Mouse (Mus musculus) cerebellum, adult 8-10 months (tissue): ENCODE measurements around the gene Pagr1b.

Source experiments
- DNase-seq: peaks from one replicate; pipeline ENCODE4 v3.0.0; 2022

The Pagr1b gene

DNA sequence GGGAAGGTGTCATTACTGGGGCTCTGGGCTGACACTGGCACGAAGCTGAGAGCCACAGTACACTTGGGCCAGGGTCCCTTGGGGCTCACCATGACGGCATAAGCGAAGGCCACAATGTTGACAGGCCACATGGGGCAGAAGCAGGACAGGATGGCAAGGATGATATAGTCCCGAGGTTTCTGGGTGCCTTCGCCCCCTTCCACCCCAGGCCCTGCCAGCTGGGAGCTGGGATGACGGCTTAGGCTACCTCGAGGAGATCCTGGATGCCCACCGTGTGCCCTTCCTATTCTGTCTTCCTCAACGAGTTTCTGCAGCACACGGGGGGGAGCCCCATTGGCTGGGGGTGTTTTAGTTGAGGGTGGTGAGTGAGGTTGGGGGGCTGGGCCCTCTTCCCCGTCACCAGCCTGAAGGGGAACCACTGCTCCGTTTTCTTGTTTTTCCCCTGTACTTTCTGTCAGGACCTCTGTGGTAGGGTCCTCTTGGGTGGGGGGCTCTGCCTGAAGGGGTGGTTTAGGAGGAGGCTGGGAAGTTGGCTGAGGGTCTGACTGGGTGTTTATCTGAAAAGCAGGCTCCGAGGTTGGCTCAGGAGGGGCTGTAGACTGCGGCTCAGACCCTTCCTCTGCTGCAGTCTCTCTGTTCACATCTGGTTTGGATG lies 3.1 kb upstream of the Pagr1b start:
- DNase-seq, result peak; percentile 47

DNA sequence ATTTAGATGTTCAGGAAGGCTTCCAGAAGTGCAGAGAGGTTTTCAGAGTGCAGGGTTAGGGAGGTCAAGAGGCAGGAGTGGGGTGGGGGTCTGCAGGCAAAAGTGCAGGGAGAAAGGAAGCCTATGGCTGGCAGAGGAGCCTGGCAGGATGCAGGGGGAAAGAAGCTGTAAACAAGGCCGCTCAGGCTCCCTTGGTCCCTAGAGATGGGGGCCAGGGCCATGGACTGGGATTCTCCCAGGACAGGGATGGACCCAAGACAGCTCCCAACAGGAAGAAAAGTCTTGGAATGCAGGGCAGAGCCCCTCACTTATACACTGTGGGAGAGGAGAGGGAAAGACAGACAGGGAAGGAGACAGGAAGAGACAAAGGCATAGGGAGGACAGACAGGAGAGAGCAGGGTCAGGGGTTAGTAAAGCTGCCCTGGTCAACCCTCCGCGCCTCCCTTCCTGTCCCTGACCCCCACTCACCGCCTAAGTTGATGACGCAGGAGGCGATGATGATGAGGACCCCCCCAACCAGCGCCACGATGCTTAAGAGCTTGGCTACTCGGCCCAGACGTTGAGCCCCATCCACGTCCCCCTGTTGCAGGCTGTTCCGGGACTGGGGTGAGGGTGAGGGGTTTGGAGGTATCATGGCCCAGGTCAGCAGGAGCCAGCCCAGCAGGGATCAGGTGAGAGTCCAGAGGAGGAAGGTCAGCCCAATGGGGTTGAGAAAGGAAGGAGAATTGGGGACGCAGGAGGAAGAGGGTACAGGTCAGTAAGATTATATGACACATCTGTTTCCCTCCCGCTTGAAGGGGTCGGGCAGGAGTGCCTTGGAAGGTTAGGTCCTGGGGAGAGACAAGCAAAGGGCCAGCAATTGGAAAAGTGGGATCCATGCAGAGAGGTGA lies 2.4 kb upstream of the Pagr1b start:
- peak; percentile 52 for DNase-seq

DNA sequence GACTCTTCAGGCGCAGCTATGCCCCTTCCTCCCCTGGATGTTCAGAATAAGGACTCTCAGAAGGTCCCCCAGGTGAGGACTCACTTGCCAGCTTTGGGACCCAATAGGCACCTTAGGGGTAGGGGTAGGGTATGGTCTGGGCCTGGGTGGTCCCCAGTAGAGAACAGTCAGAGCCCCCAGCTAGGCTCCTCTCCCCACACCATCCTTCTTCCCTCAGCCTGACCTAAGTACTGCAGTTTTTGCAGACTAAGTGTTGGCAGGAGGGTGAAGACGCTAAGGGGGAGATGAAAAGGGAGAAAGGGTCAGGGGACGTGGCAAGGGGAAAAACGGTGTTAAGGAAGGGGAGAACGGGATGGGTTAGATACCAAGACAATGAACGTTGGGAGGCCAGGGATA lies 1.7 kb upstream of the Pagr1b start:
- no peak for DNase-seq

DNA sequence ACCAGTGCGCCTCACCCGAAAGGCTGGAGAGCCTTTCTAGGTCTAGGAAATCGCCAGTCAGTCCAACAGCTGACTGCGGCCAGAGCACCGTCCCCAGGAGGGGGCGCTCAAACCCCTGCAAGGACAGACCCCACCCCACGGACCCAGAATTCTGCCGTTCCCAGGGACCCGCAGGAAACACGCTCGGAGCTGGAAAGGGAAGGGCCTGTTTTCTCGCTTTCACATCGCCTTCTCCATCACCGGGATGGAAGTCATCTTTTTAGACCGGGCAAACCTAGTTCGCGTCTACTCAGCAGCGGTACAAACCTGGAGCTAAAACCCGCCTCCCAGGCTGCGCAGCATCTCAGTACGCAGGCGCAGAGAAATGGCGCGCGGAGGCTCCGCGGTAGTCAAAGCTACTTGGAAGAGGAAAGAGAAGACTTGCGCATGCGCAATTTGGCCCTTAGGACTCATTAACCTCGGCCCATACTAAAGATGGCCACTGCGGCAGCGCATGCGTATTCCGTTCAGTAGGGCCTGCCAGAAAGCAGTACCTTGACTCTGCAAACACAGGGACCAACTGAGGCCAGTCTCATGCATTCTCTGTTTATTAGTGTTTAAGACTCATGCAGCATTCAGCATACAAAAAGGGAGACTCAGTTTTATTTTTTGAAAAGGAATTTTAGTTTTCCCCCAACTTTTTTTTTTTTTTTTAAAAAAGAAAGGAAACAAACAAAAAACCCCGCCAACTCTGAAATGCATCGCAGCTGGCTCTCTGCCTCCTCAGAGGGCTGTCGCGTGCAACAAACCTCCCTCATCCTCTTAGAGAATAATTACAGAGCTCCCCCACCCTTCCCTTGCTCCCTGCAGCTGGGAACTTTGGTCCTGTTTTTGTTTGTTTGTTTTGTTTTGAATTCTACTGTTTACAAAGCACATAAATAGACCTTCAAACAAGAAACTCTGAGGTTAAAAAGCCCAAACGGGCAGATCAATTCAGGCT lies 976 bp upstream of the Pagr1b start, which contains the start of gene Pagr1a:
Pagr1a (minus strand) TSS at position 382 of the 979 bp plus-strand sequence.
- peak; percentile 97 for DNase-seq

DNA sequence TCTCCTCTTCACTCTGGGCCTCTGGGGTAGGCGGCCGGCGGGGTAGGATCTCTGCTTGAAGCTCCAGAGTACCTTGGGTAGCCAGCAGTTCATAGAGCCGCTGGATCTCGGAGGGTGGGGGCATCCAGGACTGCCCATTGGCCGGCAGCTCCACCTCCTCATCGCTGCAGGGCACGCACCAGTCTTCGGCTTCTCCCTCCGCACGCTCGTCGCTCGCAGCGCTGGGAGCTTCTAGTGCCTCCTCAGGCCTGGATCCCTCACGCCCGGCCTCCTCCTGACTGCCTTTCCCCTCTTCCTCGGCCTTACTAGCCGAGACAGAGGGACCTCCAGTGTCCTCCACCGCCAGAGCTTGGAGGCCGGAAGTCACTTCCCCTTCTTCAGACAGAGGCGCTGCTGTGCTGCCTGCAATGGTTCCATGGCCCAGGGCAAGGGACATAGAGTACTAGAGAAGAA lies 228 bp upstream of the Pagr1b start:
- peak; percentile 71 for DNase-seq

DNA sequence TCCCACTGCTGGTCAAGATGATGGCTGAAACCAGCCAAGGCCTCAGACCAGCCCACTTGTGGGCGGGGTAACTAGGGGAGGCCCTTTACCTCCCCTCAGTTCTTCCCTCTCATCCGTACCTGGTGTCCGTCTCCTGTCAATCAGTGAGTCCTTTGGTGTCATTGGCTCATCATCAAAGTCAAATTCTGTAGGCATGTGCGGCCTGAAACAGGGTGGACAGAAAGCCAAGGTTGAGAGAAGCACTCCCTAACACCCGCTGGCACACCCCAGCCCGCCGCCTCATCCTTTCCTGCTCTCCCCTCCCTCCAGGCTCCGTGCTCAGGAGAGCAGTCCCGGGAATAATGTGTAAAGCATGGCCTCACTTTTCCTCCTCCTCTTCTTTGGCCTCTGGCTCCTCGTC lies 203 bp downstream of the Pagr1b start:
- DNase-seq, result peak; percentile 61

DNA sequence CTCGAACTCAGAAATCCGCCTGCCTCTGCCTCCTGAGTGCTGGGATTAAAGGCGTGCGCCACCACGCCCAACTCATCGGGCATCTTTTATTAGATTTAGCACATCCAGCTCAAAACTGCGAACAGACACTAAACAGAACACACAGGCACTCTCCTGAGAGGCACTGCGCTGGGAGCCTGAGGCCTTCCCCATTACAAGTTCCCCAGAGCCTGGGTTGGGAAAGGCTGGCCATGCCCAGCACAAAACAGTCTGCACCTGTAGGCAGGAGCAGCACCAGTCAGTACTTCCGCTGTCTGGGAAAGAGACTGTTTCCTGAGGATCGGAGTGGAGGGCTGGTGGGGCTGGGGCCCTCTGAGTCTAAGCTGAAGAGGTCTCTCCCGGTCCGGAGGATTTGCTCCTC lies 1.3 kb downstream of the Pagr1b start:
- DNase-seq, result no peak

DNA sequence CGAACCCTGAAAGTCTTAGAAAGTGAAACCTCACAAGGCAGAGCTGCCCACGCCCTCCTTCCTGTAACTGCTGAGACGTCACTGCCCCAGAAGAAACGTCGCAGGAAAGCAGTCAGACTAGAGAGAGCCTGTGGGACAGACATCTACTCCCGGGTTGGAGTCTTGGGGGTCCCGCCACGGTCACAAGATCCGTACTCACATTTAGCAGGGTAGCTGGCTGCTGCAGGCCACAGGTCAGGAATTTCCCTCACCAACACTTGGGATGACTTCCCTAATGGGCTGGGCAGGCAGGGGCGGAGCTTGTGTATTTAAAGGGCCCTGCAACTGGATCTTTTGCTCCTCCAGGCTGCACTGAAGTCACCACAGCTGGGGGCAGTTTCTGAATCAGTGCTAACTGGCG lies 2.0 kb downstream of the Pagr1b start, which contains the start of gene Mvp:
Mvp (minus strand) TSS at position 302 of the 400 bp plus-strand sequence.
- DNase-seq, result peak; percentile 66

DNA sequence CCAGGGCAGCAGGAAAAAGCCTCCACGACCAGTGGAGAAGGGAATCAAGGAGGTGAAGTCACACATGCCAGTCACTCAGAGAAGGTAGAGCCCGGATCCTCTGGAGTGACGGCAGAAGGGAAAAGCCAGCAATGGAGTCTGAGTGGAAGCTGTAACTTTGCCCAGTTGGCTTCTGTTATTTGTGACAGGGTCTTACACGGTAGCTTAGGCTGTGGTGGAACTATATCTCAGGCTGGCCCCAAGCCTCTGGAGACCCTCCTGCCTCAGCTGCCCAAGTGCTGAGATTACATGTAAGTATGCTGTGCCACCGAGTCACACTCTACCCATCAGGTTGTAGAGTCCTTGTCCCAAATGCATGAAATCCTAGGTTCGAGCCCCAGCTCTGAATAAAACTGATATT lies 2.9 kb downstream of the Pagr1b start:
- no peak for DNase-seq

DNA sequence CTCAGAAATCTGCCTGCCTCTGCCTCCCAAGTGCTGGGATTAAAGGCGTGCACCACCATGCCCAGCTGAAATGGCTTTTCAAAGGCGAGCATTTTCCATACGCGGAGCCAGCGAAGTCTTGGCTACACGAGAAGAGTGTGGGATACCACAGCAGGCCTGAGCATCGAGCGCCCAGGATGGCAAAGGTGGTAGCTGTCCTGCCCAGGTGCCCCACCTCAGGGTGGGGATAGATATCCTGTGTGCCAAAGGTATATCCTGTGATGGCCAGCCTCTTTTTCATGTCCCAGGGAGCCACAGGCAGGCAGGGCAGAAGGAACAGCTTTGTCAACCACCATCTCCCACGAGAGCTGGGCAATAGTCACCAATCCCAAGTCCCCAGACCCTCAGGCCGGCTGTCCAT lies 3.4 kb downstream of the Pagr1b start:
- DNase-seq, result no peak

DNA sequence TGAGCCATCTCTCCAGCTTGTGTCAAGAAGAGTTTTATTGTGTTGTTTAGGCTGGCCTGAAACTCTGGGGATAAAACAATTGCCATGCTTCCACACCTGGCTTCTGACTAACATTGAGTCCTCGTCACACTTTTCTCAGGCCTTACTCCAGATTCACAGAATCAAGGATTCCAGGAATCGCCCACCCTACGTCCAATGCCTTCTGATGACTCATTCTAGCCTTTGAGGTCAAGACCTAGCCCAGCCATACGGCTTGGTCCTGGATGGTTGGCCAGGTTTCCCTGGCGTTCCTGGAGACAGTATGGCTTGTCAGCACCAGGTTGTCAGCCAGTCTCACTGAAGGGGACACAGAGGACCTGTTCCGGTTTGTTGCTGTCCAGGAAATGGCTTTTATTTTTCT lies 3.9 kb downstream of the Pagr1b start:
- DNase-seq, result no peak

DNA sequence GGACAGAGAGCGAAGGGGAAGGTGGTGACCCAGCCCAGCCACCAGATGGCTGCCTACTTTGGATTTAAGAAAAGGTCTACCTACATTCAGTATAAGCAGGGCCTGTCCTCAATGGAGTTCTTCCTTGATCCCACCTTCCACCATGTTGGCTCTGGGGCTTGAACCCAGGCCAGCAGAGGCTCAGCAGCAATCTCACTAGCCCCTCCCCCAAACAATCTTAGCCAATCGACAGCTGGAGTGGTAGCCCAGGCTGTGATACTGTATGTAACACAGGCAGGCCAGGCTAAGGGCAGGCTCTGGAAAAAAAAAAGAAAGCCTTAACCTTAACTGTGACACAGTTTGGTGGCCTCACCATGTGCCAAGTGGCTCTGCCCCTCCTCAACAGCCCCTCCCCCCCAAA lies 4.6 kb downstream of the Pagr1b start:
- no peak for DNase-seq

DNA sequence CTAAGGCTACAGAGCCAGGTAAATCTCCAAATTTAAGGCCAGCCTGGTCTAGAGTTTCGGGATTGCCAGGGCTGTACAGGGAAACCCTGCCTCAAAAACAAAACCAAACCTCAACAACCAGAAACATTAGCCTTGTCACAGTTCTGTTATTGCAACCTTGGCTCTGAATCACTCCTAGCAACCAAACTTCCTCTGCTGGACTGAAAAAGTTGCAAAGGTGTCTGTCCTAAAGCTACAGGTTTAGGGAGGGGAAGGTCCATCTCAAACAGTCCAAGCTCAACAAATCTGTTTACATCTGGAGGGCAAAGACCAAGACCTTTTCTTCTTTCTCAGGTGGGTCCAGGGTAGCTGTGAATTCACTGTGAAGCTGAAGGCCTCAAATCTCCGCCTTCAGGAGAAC lies 5.2 kb downstream of the Pagr1b start:
- no peak for DNase-seq

DNA sequence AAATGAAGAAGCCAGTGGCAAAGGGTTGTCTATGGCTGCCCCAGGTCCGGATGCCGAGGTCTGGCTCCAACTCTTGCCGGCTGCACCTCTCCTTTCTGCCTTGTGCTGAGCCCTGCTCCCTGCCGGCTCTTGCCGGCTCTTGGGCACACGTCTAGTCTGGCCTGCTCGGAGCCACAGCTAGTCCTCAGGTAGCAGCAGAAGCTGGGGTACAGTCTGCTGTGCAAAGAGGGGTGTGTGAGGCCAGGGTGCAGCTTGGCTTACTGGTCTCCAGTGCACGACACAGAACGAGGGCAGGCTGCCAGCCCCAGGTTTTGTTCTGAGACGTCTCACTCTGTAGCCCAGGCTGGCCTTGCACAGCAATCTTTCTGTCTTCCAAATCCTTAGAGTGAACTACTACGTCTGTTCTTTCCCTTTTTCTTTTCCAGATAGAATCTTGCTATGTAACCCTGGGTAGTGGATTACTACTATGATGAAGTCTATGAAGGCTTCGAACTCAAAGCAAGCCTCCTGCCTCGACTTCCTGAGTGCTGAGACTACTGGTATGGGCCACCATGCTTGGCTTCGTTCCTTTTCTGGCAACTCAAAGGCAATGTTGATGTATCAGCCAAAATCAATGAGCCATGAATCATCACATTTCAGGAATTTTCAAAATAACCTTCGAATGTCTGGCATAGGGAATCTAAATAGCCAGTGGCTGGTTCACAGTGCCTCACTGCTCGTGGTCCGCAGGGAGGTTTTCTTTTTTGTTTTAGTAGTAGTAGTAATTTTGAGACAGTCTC lies 6.8 kb downstream of the Pagr1b start:
- DNase-seq, result peak; percentile 68

DNA sequence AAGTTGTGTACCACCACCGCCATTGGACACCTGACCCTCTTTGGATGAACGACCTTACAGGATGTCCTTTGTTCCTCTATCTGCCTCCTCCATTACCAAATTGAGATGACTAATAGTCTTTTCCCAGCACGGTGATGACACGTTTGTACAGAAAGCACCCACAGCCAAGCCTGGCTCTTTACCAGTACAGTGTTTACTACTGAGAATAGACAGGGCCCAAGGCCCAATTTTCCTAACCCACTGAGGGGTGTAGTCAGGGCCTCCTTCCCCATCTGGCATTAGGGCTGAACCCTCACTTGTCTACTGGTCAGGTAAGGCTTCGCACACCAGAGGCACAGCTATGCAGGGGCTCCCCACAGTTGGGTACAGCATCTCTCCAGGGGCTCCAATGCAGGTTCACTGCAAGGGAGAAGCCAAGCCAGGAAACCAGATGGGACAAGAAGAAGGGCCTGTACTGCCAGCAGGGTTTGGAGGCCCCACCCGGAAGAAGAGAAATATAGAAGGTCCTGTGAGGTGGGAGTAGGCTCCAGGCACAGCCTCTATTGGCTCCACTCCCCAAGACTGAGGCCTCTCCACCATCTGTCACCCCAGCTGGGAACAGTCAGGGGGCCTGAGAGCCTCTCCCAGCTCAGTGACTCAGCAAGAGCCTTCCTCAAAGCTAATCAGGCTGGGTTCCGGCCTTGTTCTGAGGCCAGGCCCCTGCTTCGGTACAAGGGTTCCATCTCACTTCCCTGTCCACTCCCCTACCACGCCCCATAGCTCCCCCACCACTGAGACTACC lies 7.9 kb downstream of the Pagr1b start:
- peak; percentile 97 for DNase-seq

DNA sequence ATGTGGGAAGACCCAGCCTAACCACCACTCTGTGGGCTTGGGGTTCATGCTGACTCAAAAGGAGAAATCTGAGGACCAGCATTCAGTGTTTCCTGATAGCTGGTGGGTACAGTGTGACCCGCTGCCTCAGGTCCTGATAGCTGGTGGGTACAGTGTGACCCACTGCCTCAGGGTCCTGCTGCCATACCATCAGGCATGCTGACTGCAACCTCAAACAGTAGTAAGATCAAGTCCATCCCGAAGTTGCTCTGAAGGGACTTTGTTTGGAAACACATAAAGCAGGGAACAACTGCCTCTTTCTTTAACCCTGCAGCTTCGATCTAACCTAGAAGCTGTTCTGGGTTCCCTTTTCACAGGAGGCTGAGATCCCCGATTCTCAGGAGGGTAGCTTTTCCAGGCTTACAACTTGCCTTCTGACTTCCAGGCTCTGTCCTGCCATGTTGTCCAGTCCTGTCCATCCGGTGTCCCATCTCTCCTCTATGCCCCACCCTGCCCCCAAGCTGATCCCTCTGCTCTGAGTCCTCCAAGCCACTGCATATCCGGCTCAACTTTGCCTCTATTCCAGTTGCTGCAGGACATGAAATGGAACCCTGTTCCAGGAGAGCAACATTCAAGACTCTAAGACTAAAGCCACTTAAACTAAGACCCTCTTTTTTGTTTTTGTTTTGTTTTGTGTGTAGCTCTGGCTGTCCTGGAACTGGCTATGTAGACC lies 8.8 kb downstream of the Pagr1b start:
- no peak for DNase-seq

DNA sequence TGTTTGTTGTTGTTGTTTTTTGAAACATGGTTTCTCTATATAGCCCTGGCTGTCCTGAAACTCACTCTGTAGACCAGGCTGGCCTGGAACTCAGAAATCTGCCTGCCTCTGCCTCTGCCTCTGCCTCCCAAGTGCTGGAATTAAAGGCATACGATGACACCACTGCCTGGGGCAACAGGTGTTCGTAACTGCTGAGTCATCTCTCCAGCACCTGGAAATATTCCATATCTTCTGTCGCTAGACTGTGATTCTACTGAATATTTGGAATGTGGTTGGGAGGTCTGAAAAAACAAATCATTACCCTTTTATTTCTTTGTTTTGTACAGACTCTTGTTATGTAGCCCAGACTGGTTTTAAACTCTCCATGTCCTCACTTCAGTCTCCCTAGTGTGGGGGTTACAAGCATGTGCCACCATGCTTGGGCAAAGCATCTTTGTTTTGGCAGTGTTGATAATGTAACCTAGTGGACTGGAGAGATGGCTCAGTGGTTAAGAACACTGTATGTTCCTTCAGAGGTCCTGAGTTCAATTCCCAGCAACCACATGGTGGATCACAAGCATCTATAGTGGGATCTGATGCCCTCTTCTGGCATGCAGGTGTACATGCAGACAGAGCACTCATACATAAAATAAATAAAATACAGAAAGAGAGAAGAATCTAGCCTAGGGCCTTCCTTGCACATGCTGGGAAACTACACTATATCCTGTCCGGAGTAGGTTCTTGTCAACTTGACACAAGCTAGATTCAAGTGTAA lies 12.0 kb downstream of the Pagr1b start:
- DNase-seq, result no peak

DNA sequence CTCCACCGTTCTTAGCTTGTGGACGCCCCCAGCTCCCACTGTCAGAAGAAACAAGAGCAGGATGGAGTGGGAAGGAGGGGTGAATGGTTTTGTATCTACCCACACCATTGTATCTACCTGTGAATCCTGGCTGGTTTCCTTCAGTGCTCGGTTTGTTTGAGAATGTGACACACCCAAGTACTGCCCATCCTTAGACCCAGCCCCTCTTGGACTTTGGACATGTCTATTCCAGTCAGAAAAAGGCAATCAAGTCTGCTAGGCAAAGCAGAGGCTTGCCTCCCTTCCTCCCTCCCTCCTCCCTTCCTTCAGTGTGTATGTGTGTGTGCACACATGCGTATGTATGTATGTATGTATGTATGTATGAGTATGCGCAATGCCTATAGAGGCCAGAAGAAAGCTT lies 12.7 kb downstream of the Pagr1b start:
- no peak for DNase-seq

DNA sequence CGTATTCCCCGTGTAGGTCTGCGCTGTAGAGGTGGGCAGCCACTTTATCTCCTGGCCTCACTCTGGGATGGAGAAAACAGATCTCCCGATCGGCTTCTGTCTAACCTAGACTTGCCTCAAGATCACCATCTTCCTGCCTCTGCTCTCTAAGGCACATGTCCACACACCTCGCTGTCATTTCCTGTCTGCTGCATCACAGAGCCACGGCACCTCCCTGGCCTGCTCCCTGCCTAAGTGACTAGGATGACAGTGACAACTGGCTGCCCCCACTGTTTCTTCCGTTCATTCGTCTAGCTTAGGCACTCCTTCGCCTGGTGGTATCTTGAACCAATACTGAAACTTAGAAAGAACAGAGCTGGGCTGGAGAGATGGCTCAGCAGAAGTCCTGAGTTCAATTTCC lies 16.7 kb downstream of the Pagr1b start:
- no peak for DNase-seq

DNA sequence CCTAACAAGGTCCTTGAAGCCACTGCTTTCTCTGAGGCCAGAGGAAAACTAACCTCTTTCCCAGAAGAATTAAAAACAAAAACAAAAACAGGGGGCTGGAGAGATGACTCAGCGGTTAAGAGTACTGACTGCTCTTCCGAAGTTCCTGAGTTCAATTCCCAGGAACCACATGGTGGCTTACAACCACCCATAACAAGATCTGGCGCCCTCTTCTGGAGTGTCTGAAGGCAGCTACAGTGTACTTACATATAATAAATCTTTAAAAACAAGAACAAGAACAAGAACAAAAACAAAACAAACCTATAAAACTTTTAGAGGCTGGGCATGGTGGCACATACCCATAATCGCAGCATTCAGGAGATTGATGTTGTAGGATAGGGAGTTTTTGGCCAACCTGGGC lies 19.8 kb downstream of the Pagr1b start:
- DNase-seq, result no peak
